Mouse (Mus musculus) embryonic fibroblast, embryonic 13.5 days (primary cell): Measurements from ENCODE around the gene Dennd1b. TPM values are rescaled to one million over a fixed set of nuclear protein-coding genes. Genes with fewer than 3 reads are reported as not detected.

Source experiments
- H3K27ac ChIP-seq: 2 replicates; pipeline ENCODE4 v1.5.1; 2012; ENCODE audit warnings: low read length, control low read depth, inconsistent platforms; ENCODE audit not compliant: insufficient read depth
- H3K4me1 ChIP-seq: 2 replicates; pipeline ENCODE4 v1.6.1; 2011; ENCODE audit warnings: low read length; ENCODE audit not compliant: control insufficient read depth, insufficient read depth
- H3K4me3 ChIP-seq: 2 replicates; pipeline ENCODE4 v1.5.1; 2011; ENCODE audit warnings: mild to moderate bottlenecking, control low read depth, low read length; ENCODE audit not compliant: insufficient read depth
- CTCF ChIP-seq: IDR thresholded peaks from 2 replicates; pipeline ENCODE4 v1.5.1; 2011; ENCODE audit warnings: mild to moderate bottlenecking, control low read depth, low read length, moderate library complexity, borderline replicate concordance; ENCODE audit not compliant: insufficient read depth
- POLR2A ChIP-seq: IDR thresholded peaks from 2 replicates; pipeline ENCODE4 v1.6.1; 2011; ENCODE audit warnings: low read depth, mild to moderate bottlenecking, control low read depth, low read length, moderate library complexity
- polyA plus RNA-seq: library from polyadenylated mRNA; stranded (reverse); fragments of >200 nt; gene quantifications from 2 replicates; pipeline ENCODE4 v1.2.4, GENCODE M21; 2011; ENCODE audit warnings: low read depth; ENCODE audit not compliant: missing spikeins, insufficient read length

The Dennd1b gene
- polyA plus RNA-seq, 1 experiment, result 12.3 TPM

GRCm38 (mm10) chr1:139156397-139156796 is 193.2 kb downstream of the Dennd1b start:
- TF ChIP-seq CTCF (0 out of 2 replicates have a peak, but pooled peaks have one; percentile 19), POLR2A (no peak)
- Histone ChIP-seq H3K4me1 (no peaks in the 10 kb centered on the region), H3K4me3 (no peak overlapping the region), H3K27ac (no peak overlapping the region)

GRCm38 (mm10) chr1:139161619-139162018 is 198.4 kb downstream of the Dennd1b start:
- Histone ChIP-seq H3K4me1 (no peaks in the 10 kb centered on the region), H3K27ac (no peak overlapping the region), H3K4me3 (no peak overlapping the region)
- TF ChIP-seq POLR2A (no peak), CTCF (peak; percentile 3; the same call in 1 of the 2 replicates)

GRCm38 (mm10) chr1:139162814-139163213 is 199.6 kb downstream of the Dennd1b start:
- no peak for TF ChIP-seq CTCF
- no peak for TF ChIP-seq POLR2A
- no peak overlapping the region for H3K4me3 ChIP-seq

GRCm38 (mm10) chr1:139174058-139174832 is 211.0 kb downstream of the Dennd1b start:
- no peak for TF ChIP-seq CTCF
- H3K4me1 ChIP-seq, result no peaks in the 10 kb centered on the region; the same call in 1 of the 2 replicates
- no peak overlapping the region for H3K27ac ChIP-seq
- H3K4me3 ChIP-seq, result no peak overlapping the region

More at GRCm38 (mm10) chr1:139162814-139163213, 199.6 kb downstream of the Dennd1b start:
- H3K27ac ChIP-seq, result no peak overlapping the region
- no peaks in the 10 kb centered on the region for H3K4me1 ChIP-seq

- Histone ChIP-seq H3K4me3 (no peak overlapping the region), H3K27ac (no peak overlapping the region), H3K4me1 (0 out of 2 replicates have a peak, but pooled peaks cover 3% of the 10 kb centered on the region)
- no peak for TF ChIP-seq CTCF
- no peak for TF ChIP-seq POLR2A
Observed at GRCm38 (mm10) chr1:139179707-139180106, 216.5 kb downstream of the Dennd1b start.

GRCm38 (mm10) chr1:139180481-139181149 is 217.4 kb downstream of the Dennd1b start:
- TF ChIP-seq POLR2A, result no peak
- no peak for TF ChIP-seq CTCF
- peak overlapping the region; percentile 61; the same call in 1 of the 2 replicates for H3K27ac ChIP-seq
- no peak overlapping the region for H3K4me3 ChIP-seq
- 0 out of 2 replicates have a peak, but pooled peaks cover 3% of the 10 kb centered on the region for H3K4me1 ChIP-seq

GRCm38 (mm10) chr1:139192635-139193034 is 229.4 kb downstream of the Dennd1b start:
- no peak overlapping the region for H3K27ac ChIP-seq
- TF ChIP-seq POLR2A, result no peak
- no peak for TF ChIP-seq CTCF

GRCm38 (mm10) chr1:139194011-139194410 is 230.8 kb downstream of the Dennd1b start:
- Histone ChIP-seq H3K4me3 (no peak overlapping the region), H3K4me1 (0 out of 2 replicates have a peak, but pooled peaks cover 2% of the 10 kb centered on the region), H3K27ac (no peak overlapping the region)
- TF ChIP-seq POLR2A (no peak), CTCF (no peak)

More at GRCm38 (mm10) chr1:139192635-139193034, 229.4 kb downstream of the Dennd1b start:
- Histone ChIP-seq H3K4me1 (0 out of 2 replicates have a peak, but pooled peaks cover 2% of the 10 kb centered on the region), H3K4me3 (no peak overlapping the region)

- 0 out of 2 replicates have a peak, but pooled peaks cover 2% of the 10 kb centered on the region for H3K4me1 ChIP-seq
- TF ChIP-seq POLR2A, result no peak
- no peak for TF ChIP-seq CTCF
- no peak overlapping the region for H3K4me3 ChIP-seq
- no peak overlapping the region for H3K27ac ChIP-seq
Observed at GRCm38 (mm10) chr1:139194428-139195028, 231.3 kb downstream of the Dennd1b start.

GRCm38 (mm10) chr1:139203026-139203425 is 239.8 kb downstream of the Dennd1b start:
- no peak for TF ChIP-seq CTCF
- H3K27ac ChIP-seq, result no peak overlapping the region
- H3K4me3 ChIP-seq, result no peak overlapping the region
- H3K4me1 ChIP-seq, result no peaks in the 10 kb centered on the region
